Mouse (Mus musculus) adrenal gland, postnatal 36 days (tissue): Measurements from ENCODE around the gene Ccn5. TPM values are rescaled to one million over a fixed set of nuclear protein-coding genes. Genes with fewer than 3 reads are reported as not detected.
A peak's percentile ranks its signal among the peaks of the same experiment; 100 is the strongest.

Experiments used
- DNase-seq, 2 experiments: peaks; one replicate each; pipeline ENCODE4 v3.0.0; 2021; ENCODE audit warnings: mixed read lengths in 1 of 2
- total RNA-seq, 2 experiments: library from RNA; stranded (reverse); gene quantifications; 2 replicates each; pipeline ENCODE4 v1.2.3; 2021

The Ccn5 gene
- total RNA-seq, 2 experiments from 2014 or later: 0.63 TPM; not detected in 1

- DNase-seq: no peak
Measured at GRCm38 (mm10) chr2:163842043-163842442, 21.4 kb downstream of the Ccn5 start.

GRCm38 (mm10) chr2:163853461-163853901 is 32.8 kb downstream of the Ccn5 start, which contains the start of gene Kcnk15:
Kcnk15 (plus strand) TSS chr2:163853651.
- peak; percentile 27 to 29 for DNase-seq

- DNase-seq: no peak
Measured at GRCm38 (mm10) chr2:163857233-163857632, 36.6 kb downstream of the Ccn5 start.

- DNase-seq: peak; percentile 54 to 74
Measured at GRCm38 (mm10) chr2:163858254-163858947, 37.7 kb downstream of the Ccn5 start.

GRCm38 (mm10) chr2:163865311-163865710 is 44.6 kb downstream of the Ccn5 start:
- no peak for DNase-seq

GRCm38 (mm10) chr2:163866061-163866460 is 45.4 kb downstream of the Ccn5 start:
- no peak for DNase-seq

- DNase-seq: no peak
Measured at GRCm38 (mm10) chr2:163869783-163870182, 49.1 kb downstream of the Ccn5 start.

- DNase-seq: no peak
Measured at GRCm38 (mm10) chr2:163871266-163871665, 50.6 kb downstream of the Ccn5 start.

- DNase-seq: no peak
Measured at GRCm38 (mm10) chr2:163871906-163872305, 51.2 kb downstream of the Ccn5 start.

GRCm38 (mm10) chr2:163874877-163875276 is 54.2 kb downstream of the Ccn5 start:
- DNase-seq: no peak

GRCm38 (mm10) chr2:163875484-163875883 is 54.8 kb downstream of the Ccn5 start:
- peak in 1 of 2 experiments; percentile 42 for DNase-seq

- DNase-seq: no peak
Measured at GRCm38 (mm10) chr2:163876830-163877498, 56.3 kb downstream of the Ccn5 start.

GRCm38 (mm10) chr2:163880891-163881290 is 60.2 kb downstream of the Ccn5 start:
- peak; percentile 88 for DNase-seq

Other genes with a start within 250 kb of the Ccn5 start
- 10 to 100 TPM; 22.7 to 34.8 TPM for gene Ttpal, start 218.5 kb upstream of the Ccn5 start, total RNA-seq
- gene Serinc3, start 175.7 kb upstream of the Ccn5 start, total RNA-seq: 100 to 1,000 TPM; 565 to 629 TPM
- 10 to 100 TPM; 45.0 to 46.0 TPM for gene Pkig, start 162.5 kb upstream of the Ccn5 start, total RNA-seq
- 1 to 10 TPM; 3.6 to 4.9 TPM for gene Ada, start 70.6 kb upstream of the Ccn5 start, total RNA-seq
- gene Kcnk15, start 32.8 kb downstream of the Ccn5 start, total RNA-seq: not detected
- 100 to 1,000 TPM; 171 to 180 TPM for gene Rims4, start 97.8 kb downstream of the Ccn5 start, total RNA-seq
- gene Ywhab, start 174.1 kb downstream of the Ccn5 start, total RNA-seq: 100 to 1,000 TPM; 264 to 302 TPM
- 1 to 10 TPM; 1.2 to 1.9 TPM for gene Pabpc1l, start 204.6 kb downstream of the Ccn5 start, total RNA-seq
- gene Stk4, start 249.5 kb downstream of the Ccn5 start, total RNA-seq: 10 to 100 TPM; 27.5 to 32.4 TPM